In genomic region chr1:72870615-72871336, GRCm38 (mm10) we compare ENCODE assay signal across 8 mouse cellular contexts. TPM values are rescaled to one million over a fixed set of nuclear protein-coding genes. Genes with fewer than 3 reads are reported as not detected.
DNase-seq lines count a peak whose midpoint lies in the region; ATAC-seq and TF ChIP-seq lines count a peak whose summit lies in the region.

No protein-coding gene starts in this region.

- DNase-seq in MEL (ENCODE audit: low read depth, low spot score): peak; percentile 90
- peak; percentile 95 for DNase-seq in cerebellum, adult 9-11 months
- peak; percentile 62 to 75 for DNase-seq in frontal cortex, postnatal 25 days (ENCODE audit: low spot score in 2 of 2)
- peak; percentile 87 to 89 for DNase-seq in layer of hippocampus, postnatal 36 days
- DNase-seq in lung, postnatal 10 days: peak; percentile 86
- DNase-seq in right cerebral cortex, postnatal 10 days (ENCODE audit: low spot score in 2 of 2): peak; percentile 97
- no peak for DNase-seq in spleen, adult 18-20 months

- peak overlapping the region; percentile 96 for H3K4me2 ChIP-seq in hindbrain, embryonic 12.5 days (replicated peaks)

- TF ChIP-seq EP300 in MEL (IDR thresholded peaks at IDR 0.05; ENCODE audit: low read depth in 1 of 2, low read length in 2 of 2): no peak

- ATAC-seq in hindbrain, embryonic 12.5 days (ENCODE audit: low FRiP score): peak; percentile 34; the same call in 1 of the 2 replicates

- H3K4me1 ChIP-seq in MEL (ENCODE audit: control insufficient read depth in 1 of 2, insufficient read depth in 2 of 2, low read length in 2 of 2): peaks cover 16 to 19% of the 10 kb centered on the region in 2 experiments
- H3K4me1 ChIP-seq in hindbrain, embryonic 12.5 days: peaks cover 74% of the 10 kb centered on the region

- peak overlapping the region; percentile 55 for H3K9ac ChIP-seq in MEL (ENCODE audit: control insufficient read depth, low read depth, low read length, poor library complexity, severe bottlenecking)
- peak overlapping the region; percentile 50; the same call in 1 of the 2 replicates for H3K9ac ChIP-seq in hindbrain, embryonic 12.5 days

- no peak for TF ChIP-seq POLR2A in MEL (IDR thresholded peaks at IDR 0.05; ENCODE audit: control insufficient read depth in 1 of 2, insufficient read depth in 1 of 2, low read depth in 1 of 2, low read length in 2 of 2, poor library complexity in 1 of 2)

- H3K27ac ChIP-seq in MEL (ENCODE audit: control insufficient read depth, low read depth, low read length): peak overlapping the region; percentile 42
- H3K27ac ChIP-seq in hindbrain, embryonic 12.5 days: peak overlapping the region; percentile 74

- peak overlapping the region; percentile 66 to 76 for H3K4me3 ChIP-seq in MEL (ENCODE audit: control insufficient read depth in 1 of 2, insufficient read depth in 1 of 2, low read depth in 2 of 2, low read length in 2 of 2)
- peak overlapping the region; percentile 60 for H3K4me3 ChIP-seq in hindbrain, embryonic 12.5 days

- TF ChIP-seq RAD21 in MEL (IDR thresholded peaks at IDR 0.05; ENCODE audit: low read depth, low read length): no peak

- H3K27me3 ChIP-seq in MEL (ENCODE audit: control insufficient read depth in 1 of 2, insufficient read depth in 2 of 2, low read length in 2 of 2): no peaks in the 10 kb centered on the region
- H3K27me3 ChIP-seq in hindbrain, embryonic 12.5 days: peaks cover 14% of the 10 kb centered on the region

- TF ChIP-seq CTCF in MEL (IDR thresholded peaks at IDR 0.05 in 2 of 3, conservative IDR thresholded peaks at IDR 0.05 in 1 of 3; ENCODE audit: control insufficient read depth in 1 of 3, insufficient read depth in 1 of 3, low read depth in 2 of 3, low read length in 3 of 3, poor library complexity in 1 of 3, severe bottlenecking in 1 of 3): no peak

- no peaks in the 10 kb centered on the region for H3K9me3 ChIP-seq in MEL (replicated peaks; ENCODE audit: insufficient read depth, low read length)
- H3K9me3 ChIP-seq in hindbrain, embryonic 12.5 days (replicated peaks): no peaks in the 10 kb centered on the region

- no peaks in the 10 kb centered on the region for H3K79me2 ChIP-seq in MEL (ENCODE audit: control insufficient read depth, insufficient read depth, low read length, poor library complexity)

- WGBS in hindbrain, embryonic 12.5 days: under 1% methylated on average over 20 of the region's 20 CpGs

- peaks cover 0 to 18% of the 10 kb centered on the region in 2 experiments; a peak in 2 of 4 replicates for H3K36me3 ChIP-seq in MEL (ENCODE audit: control insufficient read depth in 1 of 2, insufficient read depth in 2 of 2, low read length in 2 of 2)
- H3K36me3 ChIP-seq in hindbrain, embryonic 12.5 days: no peaks in the 10 kb centered on the region

TF ChIP-seq in MEL, 35 proteins besides CTCF, POLR2A, EP300 and RAD21:
- no peak for TF ChIP-seq ZC3H11A (IDR thresholded peaks at IDR 0.05; ENCODE audit: low read depth, low read length)
- TF ChIP-seq POLR2AphosphoS5 (IDR thresholded peaks at IDR 0.05; ENCODE audit: borderline replicate concordance, low read depth, low read length): no peak
- TF ChIP-seq HCFC1 (IDR thresholded peaks at IDR 0.05; ENCODE audit: low read depth, low read length): no peak
- TF ChIP-seq TBP (IDR thresholded peaks at IDR 0.05; ENCODE audit: low read depth, low read length): no peak
- no peak for TF ChIP-seq JUND (IDR thresholded peaks at IDR 0.05; ENCODE audit: low read depth, low read length)
- no peak for TF ChIP-seq USF2 (IDR thresholded peaks at IDR 0.05; ENCODE audit: borderline replicate concordance in 1 of 2, insufficient read depth in 1 of 2, low read depth in 1 of 2, low read length in 2 of 2)
- no peak for TF ChIP-seq CHD2 (IDR thresholded peaks at IDR 0.05; ENCODE audit: low read length)
- 0 out of 2 replicates have a peak, but pooled peaks have one; percentile 32 for TF ChIP-seq MAX (IDR thresholded peaks at IDR 0.05; ENCODE audit: low read length)
- no peak for TF ChIP-seq CHD1 (IDR thresholded peaks at IDR 0.05; ENCODE audit: low read depth, low read length)
- TF ChIP-seq ELF1 (IDR thresholded peaks at IDR 0.05; ENCODE audit: low read depth, low read length): no peak
- no peak for TF ChIP-seq MEF2A (IDR thresholded peaks at IDR 0.05; ENCODE audit: extremely low read depth, insufficient replicate concordance, low read depth, low read length, poor library complexity, severe bottlenecking)
- TF ChIP-seq USF1 (IDR thresholded peaks at IDR 0.05; ENCODE audit: low read depth, low read length): no peak
- TF ChIP-seq KAT2A (conservative IDR thresholded peaks at IDR 0.05; ENCODE audit: low read depth, low read length): no peak
- no peak for TF ChIP-seq POLR2AphosphoS2 (IDR thresholded peaks at IDR 0.05; ENCODE audit: low read length)
- TF ChIP-seq MAFK (IDR thresholded peaks at IDR 0.05; ENCODE audit: borderline replicate concordance, low read depth, low read length): no peak
- 0 out of 2 replicates have a peak, but pooled peaks have one; percentile 17 for TF ChIP-seq MYC (IDR thresholded peaks at IDR 0.05; ENCODE audit: low read depth, low read length)
- no peak for TF ChIP-seq ZKSCAN1 (IDR thresholded peaks at IDR 0.05; ENCODE audit: low read depth, low read length)
- TF ChIP-seq UBTF (IDR thresholded peaks at IDR 0.05; ENCODE audit: borderline replicate concordance, insufficient read depth, low read depth, low read length): no peak
- no peak for TF ChIP-seq NELFE (IDR thresholded peaks at IDR 0.05; ENCODE audit: low read depth, low read length)
- no peak for TF ChIP-seq TCF12 (IDR thresholded peaks at IDR 0.05; ENCODE audit: low read depth, low read length)
- no peak for TF ChIP-seq GABPA (IDR thresholded peaks at IDR 0.05; ENCODE audit: low read depth, low read length)
- no peak for TF ChIP-seq E2F4 (IDR thresholded peaks at IDR 0.05; ENCODE audit: borderline replicate concordance, low read depth, low read length)
- TF ChIP-seq MXI1 (IDR thresholded peaks at IDR 0.05; ENCODE audit: low read depth, low read length): no peak; the same call in 1 of the 2 replicates
- no peak for TF ChIP-seq GATA1 (IDR thresholded peaks at IDR 0.05; ENCODE audit: low read depth, low read length)
- peak; percentile 76 for TF ChIP-seq SIN3A (IDR thresholded peaks at IDR 0.05; ENCODE audit: low read length)
- TF ChIP-seq ZNF384 (IDR thresholded peaks at IDR 0.05; ENCODE audit: low read depth, low read length): peak; percentile 62; the same call in 1 of the 2 replicates
- peak; percentile 57; the same call in 1 of the 2 replicates for TF ChIP-seq MAZ (IDR thresholded peaks at IDR 0.05; ENCODE audit: low read depth, low read length)
- TF ChIP-seq ZMIZ1 (IDR thresholded peaks at IDR 0.05; ENCODE audit: low read depth, low read length): no peak
- no peak for TF ChIP-seq BHLHE40 (IDR thresholded peaks at IDR 0.05; ENCODE audit: borderline replicate concordance, low read depth, low read length)
- no peak for TF ChIP-seq RCOR1 (IDR thresholded peaks at IDR 0.05; ENCODE audit: low read depth, low read length)

RNA-seq across cellular contexts. Expression of gene Igfbp5, which starts 3.9 kb away (rescaled TPM):
- 0.03 TPM in 1 of 2 replicates, not detected in the other for total RNA-seq in MEL (2012; rRNA removed)
- under 1 TPM in 1 of 2 experiments, not detected in 1; 0.03 TPM for polyA plus RNA-seq in MEL (2012; ENCODE audit: insufficient read depth in 1 of 2, insufficient read length in 2 of 2, low read depth in 1 of 2, low replicate concordance in 2 of 2, missing spikeins in 1 of 2)
- 69.6 and 99.7 TPM in 2 replicates for polyA plus RNA-seq in hindbrain, embryonic 12.5 days (2016; fragmentation: Nextera tagmentation; extraction: Ambion mirVana)
- total RNA-seq in layer of hippocampus, postnatal 36 days (2021): 10 to 100 TPM; 70.5 to 75.7 TPM

RNA-seq across cellular contexts. Expression of gene Igfbp2, which starts 46.5 kb away (rescaled TPM):
- total RNA-seq in MEL (2012; rRNA removed): not detected in 2 replicates
- polyA plus RNA-seq in MEL (2012; ENCODE audit: insufficient read depth in 1 of 2, insufficient read length in 2 of 2, low read depth in 1 of 2, low replicate concordance in 2 of 2, missing spikeins in 1 of 2): not detected
- polyA plus RNA-seq in hindbrain, embryonic 12.5 days (2016; fragmentation: Nextera tagmentation; extraction: Ambion mirVana): 548 and 549 TPM in 2 replicates
- total RNA-seq in layer of hippocampus, postnatal 36 days (2021): 10 to 100 TPM; 40.2 to 54.9 TPM

Comparison
In these comparisons a context has a peak if more than half of its experiments do, and no peak if none do; other contexts are left out.
1. DNase-seq: peak in MEL (single experiment), cerebellum, adult 9-11 months (single experiment), frontal cortex, postnatal 25 days (2 of 2), layer of hippocampus, postnatal 36 days (2 of 2), lung, postnatal 10 days (single experiment) and right cerebral cortex, postnatal 10 days (2 of 2); none in spleen, adult 18-20 months (0 of 2).
2. RNA of gene Igfbp5, which starts 3.9 kb away (total RNA-seq): 70.5 to 75.7 TPM in layer of hippocampus, postnatal 36 days; 0.03 TPM in MEL; every median in the first group is over 10 times any median in the second.
3. RNA of gene Igfbp2, which starts 46.5 kb away (total RNA-seq): 40.2 to 54.9 TPM in layer of hippocampus, postnatal 36 days; not detected in MEL; every median in the first group is over 10 times any median in the second.